Mouse (Mus musculus) C2C12 (cell line): ENCODE measurements at regions not wholly inside any gene's neighbourhood (a gene's known extent, or its start where the extent isn't known, plus 50 kb on each side); places are given as distances from the start of the nearest gene placed in this dataset.

Experiments used
- H3K27me3 ChIP-seq: one replicate; pipeline ENCODE4 v1.6.1; 2011; ENCODE audit not compliant: control insufficient read depth, insufficient read depth, insufficient read length
- H3K36me3 ChIP-seq: one replicate; pipeline ENCODE4 v1.6.1; 2011; ENCODE audit not compliant: control insufficient read depth, insufficient read depth
- H3K4me3 ChIP-seq: one replicate; pipeline ENCODE4 v1.5.1; 2011; ENCODE audit warnings: mild to moderate bottlenecking, control low read depth; ENCODE audit not compliant: poor library complexity, insufficient read depth, severe bottlenecking
- H3K79me2 ChIP-seq: one replicate; pipeline ENCODE4 v1.6.1; 2011; ENCODE audit not compliant: control insufficient read depth, insufficient read depth
- H3K79me3 ChIP-seq: one replicate; pipeline ENCODE4 v1.6.1; 2011; ENCODE audit warnings: low read depth, control low read depth
- H3ac ChIP-seq: one replicate; pipeline ENCODE3; 2011; ENCODE audit warnings: low read depth; ENCODE audit not compliant: control insufficient read depth, insufficient read length
- CEBPB ChIP-seq: IDR thresholded peaks from one replicate; pipeline ENCODE4 v1.6.1; 2011; ENCODE audit warnings: low read depth, mild to moderate bottlenecking, control low read depth, moderate library complexity
- CTCF ChIP-seq: IDR thresholded peaks from one replicate; pipeline ENCODE4 v1.5.1; 2011; ENCODE audit not compliant: control insufficient read depth, insufficient read depth, insufficient read length
- FOSL1 ChIP-seq: IDR thresholded peaks from one replicate; pipeline ENCODE4 v1.8.0; 2011; ENCODE audit warnings: mild to moderate bottlenecking, low read length; ENCODE audit not compliant: poor library complexity, insufficient read depth, severe bottlenecking
- MAX ChIP-seq: IDR thresholded peaks from one replicate; pipeline ENCODE4 v1.6.1; 2011; ENCODE audit warnings: mild to moderate bottlenecking, control low read depth
- MYOD1 ChIP-seq: IDR thresholded peaks from one replicate; pipeline ENCODE4 v1.6.1; 2011; ENCODE audit warnings: low read depth; ENCODE audit not compliant: control insufficient read depth, insufficient read length
- MYOG ChIP-seq: IDR thresholded peaks from one replicate; pipeline ENCODE4 v1.6.1; 2011; ENCODE audit not compliant: control insufficient read depth, insufficient read length; ENCODE audit errors: extremely low read depth
- USF1 ChIP-seq: IDR thresholded peaks from one replicate; pipeline ENCODE4 v1.6.1; 2011; ENCODE audit warnings: low read depth, mild to moderate bottlenecking, control low read depth, moderate library complexity

GRCm38 (mm10) chr12:113292029-113292809 is 106.5 kb downstream of the Tmem121 start:
- Histone ChIP-seq H3K79me2 (no peaks in the 10 kb centered on the region), H3K4me3 (no peak overlapping the region), H3ac (no peak overlapping the region), H3K27me3 (no peaks in the 10 kb centered on the region), H3K79me3 (no peaks in the 10 kb centered on the region), H3K36me3 (no peaks in the 10 kb centered on the region)
- TF ChIP-seq CTCF (no peak), FOSL1 (no peak)

DNA sequence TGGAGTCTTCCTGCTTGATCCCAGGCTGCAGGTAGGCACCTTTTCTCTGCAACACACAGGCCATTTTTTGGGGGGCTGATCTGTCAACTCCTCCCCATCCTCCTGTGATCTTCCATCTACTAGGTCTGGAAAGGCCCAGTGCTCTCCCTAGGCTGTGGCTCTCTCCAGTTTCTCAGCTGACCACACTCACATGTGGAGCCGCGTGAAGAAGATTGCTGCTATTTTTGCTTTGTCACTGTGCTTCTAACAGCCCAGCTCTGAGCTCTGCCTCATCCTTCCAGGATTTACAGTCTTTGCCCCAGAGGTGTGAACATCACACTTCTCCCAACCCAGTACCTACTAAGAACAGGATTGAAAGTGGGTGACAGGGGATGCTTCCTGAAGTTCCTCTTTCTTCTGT is 110.2 kb downstream of the Tmem121 start:
- Histone ChIP-seq H3K27me3 (no peaks in the 10 kb centered on the region), H3K4me3 (no peak overlapping the region), H3K36me3 (no peaks in the 10 kb centered on the region), H3K79me2 (no peaks in the 10 kb centered on the region), H3ac (no peak overlapping the region), H3K79me3 (no peaks in the 10 kb centered on the region)
- TF ChIP-seq USF1 (no peak), CEBPB (no peak), MYOD1 (no peak), FOSL1 (no peak), CTCF (no peak), MAX (no peak), MYOG (no peak)

- TF ChIP-seq CEBPB (no peak), MYOD1 (no peak), MAX (no peak), FOSL1 (peak; percentile 38), CTCF (no peak)
- Histone ChIP-seq H3K27me3 (no peaks in the 10 kb centered on the region), H3K79me2 (no peaks in the 10 kb centered on the region), H3K79me3 (no peaks in the 10 kb centered on the region), H3K36me3 (no peaks in the 10 kb centered on the region), H3ac (no peak overlapping the region), H3K4me3 (no peak overlapping the region)
Measured at GRCm38 (mm10) chr12:113305973-113306372, 120.2 kb downstream of the Tmem121 start.

GRCm38 (mm10) chr12:113313319-113313718 is 127.6 kb downstream of the Tmem121 start:
- TF ChIP-seq CTCF (no peak), USF1 (no peak), MYOD1 (no peak), MAX (no peak), MYOG (no peak), CEBPB (no peak), FOSL1 (no peak)
- Histone ChIP-seq H3ac (no peak overlapping the region), H3K79me2 (no peaks in the 10 kb centered on the region), H3K79me3 (no peaks in the 10 kb centered on the region), H3K27me3 (no peaks in the 10 kb centered on the region), H3K4me3 (no peak overlapping the region), H3K36me3 (no peaks in the 10 kb centered on the region)

DNA sequence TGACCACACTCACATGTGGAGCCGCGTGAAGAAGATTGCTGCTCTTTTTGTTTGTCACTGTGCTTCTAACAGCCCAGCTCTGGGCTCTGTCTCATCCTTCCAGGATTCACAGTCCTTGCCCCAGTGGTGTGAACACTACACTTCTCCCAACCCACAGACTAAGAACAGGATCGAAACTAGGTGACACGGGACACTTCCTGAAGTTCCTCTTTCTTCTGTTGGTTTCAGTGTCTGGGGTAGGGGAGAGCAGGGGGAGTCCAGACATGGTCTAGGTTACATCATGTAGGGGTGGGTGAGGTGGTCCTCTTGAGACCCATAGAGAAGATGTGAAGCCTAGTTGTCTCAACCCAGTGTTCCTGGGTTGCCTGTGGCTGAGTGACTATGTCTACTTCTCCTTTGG is 128.9 kb downstream of the Tmem121 start:
- Histone ChIP-seq H3K36me3 (no peaks in the 10 kb centered on the region), H3K4me3 (no peak overlapping the region), H3ac (no peak overlapping the region), H3K79me2 (no peaks in the 10 kb centered on the region), H3K79me3 (no peaks in the 10 kb centered on the region), H3K27me3 (no peaks in the 10 kb centered on the region)
- TF ChIP-seq MYOD1: no peak
- TF ChIP-seq CTCF: no peak
- no peak for TF ChIP-seq FOSL1
- TF ChIP-seq MAX: no peak
- TF ChIP-seq USF1: no peak
- TF ChIP-seq MYOG: no peak
- no peak for TF ChIP-seq CEBPB

DNA sequence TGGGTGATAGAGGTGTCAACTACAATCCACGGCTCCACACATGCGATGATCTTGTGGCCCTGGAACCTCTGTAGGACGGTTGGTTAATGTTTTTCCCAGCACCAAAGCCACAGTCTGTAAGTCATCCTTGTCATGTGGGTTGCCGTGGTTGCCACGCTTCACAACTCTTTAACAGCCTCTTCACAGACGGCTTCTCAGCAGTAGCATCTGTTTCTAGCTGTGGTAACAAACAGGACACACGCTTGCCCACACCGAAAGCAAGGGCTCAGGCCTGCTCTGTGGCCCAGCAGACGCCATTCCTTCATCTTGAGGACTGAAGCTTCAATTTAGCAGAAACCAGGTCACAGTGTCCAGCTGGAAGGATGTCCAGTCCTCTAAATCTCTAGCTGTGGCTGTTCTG is 135.4 kb downstream of the Tmem121 start:
- no peak overlapping the region for H3ac ChIP-seq
- no peaks in the 10 kb centered on the region for H3K79me2 ChIP-seq
- H3K79me3 ChIP-seq: no peaks in the 10 kb centered on the region
- no peaks in the 10 kb centered on the region for H3K36me3 ChIP-seq
- no peaks in the 10 kb centered on the region for H3K27me3 ChIP-seq
- H3K4me3 ChIP-seq: no peak overlapping the region
- no peak for TF ChIP-seq USF1
- TF ChIP-seq FOSL1: no peak
- TF ChIP-seq MYOG: no peak
- no peak for TF ChIP-seq MAX
- TF ChIP-seq MYOD1: no peak
- TF ChIP-seq CTCF: no peak
- TF ChIP-seq CEBPB: no peak
